Mouse (Mus musculus): ENCODE measurements at regions not wholly inside any gene's neighbourhood (a gene's known extent, or its start where the extent isn't known, plus 50 kb on each side); places are given as distances from the start of the nearest gene placed in this dataset.
A peak's percentile ranks its signal among the peaks of the same experiment; 100 is the strongest.

GRCm38 (mm10) chr6:88984170-88984569 lies 82.1 kb downstream of the Tpra1 start:
- DNase-seq (ENCODE audit: low read depth) = peak; percentile 61
- TF ChIP-seq CTCF (IDR thresholded peaks at IDR 0.05; ENCODE audit: borderline replicate concordance, extremely low read depth, insufficient read depth, insufficient read length) (no peak), POLR2A (IDR thresholded peaks at IDR 0.05; ENCODE audit: borderline replicate concordance, extremely low read depth, insufficient read depth, insufficient read length, poor library complexity, severe bottlenecking) (no peak)

GRCm38 (mm10) chr6:88984863-88985262 lies 82.8 kb downstream of the Tpra1 start:
- TF ChIP-seq POLR2A (IDR thresholded peaks at IDR 0.05; ENCODE audit: borderline replicate concordance, extremely low read depth, insufficient read depth, insufficient read length, poor library complexity, severe bottlenecking) (no peak), CTCF (IDR thresholded peaks at IDR 0.05; ENCODE audit: borderline replicate concordance, extremely low read depth, insufficient read depth, insufficient read length) (no peak)
- no peak for DNase-seq (ENCODE audit: low read depth)

- TF ChIP-seq CTCF (IDR thresholded peaks at IDR 0.05; ENCODE audit: borderline replicate concordance, extremely low read depth, insufficient read depth, insufficient read length) = no peak
- TF ChIP-seq POLR2A (IDR thresholded peaks at IDR 0.05; ENCODE audit: borderline replicate concordance, extremely low read depth, insufficient read depth, insufficient read length, poor library complexity, severe bottlenecking) = no peak
- no peak for DNase-seq (ENCODE audit: low read depth)
Observed at GRCm38 (mm10) chr6:88988551-88988950, 86.5 kb downstream of the Tpra1 start.

GRCm38 (mm10) chr6:88989617-88990299 lies 87.7 kb downstream of the Tpra1 start:
- DNase-seq (ENCODE audit: low read depth) = no peak
- TF ChIP-seq CTCF (IDR thresholded peaks at IDR 0.05; ENCODE audit: borderline replicate concordance, extremely low read depth, insufficient read depth, insufficient read length) (no peak), POLR2A (IDR thresholded peaks at IDR 0.05; ENCODE audit: borderline replicate concordance, extremely low read depth, insufficient read depth, insufficient read length, poor library complexity, severe bottlenecking) (no peak)

- DNase-seq (ENCODE audit: low read depth) = no peak
Observed at GRCm38 (mm10) chr6:88990300-88990685, 88.2 kb downstream of the Tpra1 start.

GRCm38 (mm10) chr6:88995077-88995476 lies 93.0 kb downstream of the Tpra1 start:
- TF ChIP-seq POLR2A (IDR thresholded peaks at IDR 0.05; ENCODE audit: borderline replicate concordance, extremely low read depth, insufficient read depth, insufficient read length, poor library complexity, severe bottlenecking) (no peak), CTCF (IDR thresholded peaks at IDR 0.05; ENCODE audit: borderline replicate concordance, extremely low read depth, insufficient read depth, insufficient read length) (no peak)
- no peak for DNase-seq (ENCODE audit: low read depth)

More at GRCm38 (mm10) chr6:88990300-88990685, 88.2 kb downstream of the Tpra1 start:
- TF ChIP-seq POLR2A (IDR thresholded peaks at IDR 0.05; ENCODE audit: borderline replicate concordance, extremely low read depth, insufficient read depth, insufficient read length, poor library complexity, severe bottlenecking) (no peak), CTCF (IDR thresholded peaks at IDR 0.05; ENCODE audit: borderline replicate concordance, extremely low read depth, insufficient read depth, insufficient read length) (no peak)

- no peak for TF ChIP-seq POLR2A (IDR thresholded peaks at IDR 0.05; ENCODE audit: borderline replicate concordance, extremely low read depth, insufficient read depth, insufficient read length, poor library complexity, severe bottlenecking)
- no peak for TF ChIP-seq CTCF (IDR thresholded peaks at IDR 0.05; ENCODE audit: borderline replicate concordance, extremely low read depth, insufficient read depth, insufficient read length)
- no peak for DNase-seq (ENCODE audit: low read depth)
Observed at GRCm38 (mm10) chr6:88998927-88999722, 97.1 kb downstream of the Tpra1 start.

- no peak for DNase-seq (ENCODE audit: low read depth)
- TF ChIP-seq POLR2A (IDR thresholded peaks at IDR 0.05; ENCODE audit: borderline replicate concordance, extremely low read depth, insufficient read depth, insufficient read length, poor library complexity, severe bottlenecking) = no peak
- TF ChIP-seq CTCF (IDR thresholded peaks at IDR 0.05; ENCODE audit: borderline replicate concordance, extremely low read depth, insufficient read depth, insufficient read length) = no peak
Observed at GRCm38 (mm10) chr6:89000359-89000758, 98.3 kb downstream of the Tpra1 start.

- TF ChIP-seq CTCF (IDR thresholded peaks at IDR 0.05; ENCODE audit: borderline replicate concordance, extremely low read depth, insufficient read depth, insufficient read length) (no peak), POLR2A (IDR thresholded peaks at IDR 0.05; ENCODE audit: borderline replicate concordance, extremely low read depth, insufficient read depth, insufficient read length, poor library complexity, severe bottlenecking) (no peak)
Observed at GRCm38 (mm10) chr6:89003197-89003923, 101.3 kb downstream of the Tpra1 start.

GRCm38 (mm10) chr6:89005094-89005493 lies 103.0 kb downstream of the Tpra1 start:
- no peak for TF ChIP-seq POLR2A (IDR thresholded peaks at IDR 0.05; ENCODE audit: borderline replicate concordance, extremely low read depth, insufficient read depth, insufficient read length, poor library complexity, severe bottlenecking)
- 0 out of 2 replicates have a peak, but pooled peaks have one; percentile 21 for TF ChIP-seq CTCF (IDR thresholded peaks at IDR 0.05; ENCODE audit: borderline replicate concordance, extremely low read depth, insufficient read depth, insufficient read length)
- DNase-seq (ENCODE audit: low read depth) = no peak

More at GRCm38 (mm10) chr6:89003197-89003923, 101.3 kb downstream of the Tpra1 start:
- peak; percentile 77 for DNase-seq (ENCODE audit: low read depth)

- peak; percentile 60 for DNase-seq (ENCODE audit: low read depth)
- no peak for TF ChIP-seq CTCF (IDR thresholded peaks at IDR 0.05; ENCODE audit: borderline replicate concordance, extremely low read depth, insufficient read depth, insufficient read length)
- TF ChIP-seq POLR2A (IDR thresholded peaks at IDR 0.05; ENCODE audit: borderline replicate concordance, extremely low read depth, insufficient read depth, insufficient read length, poor library complexity, severe bottlenecking) = no peak
Observed at GRCm38 (mm10) chr6:89006997-89007396, 104.9 kb downstream of the Tpra1 start.

Measured in brain, embryonic 14.5 days (tissue).